Mouse (Mus musculus) cerebellum, adult 8-10 months (tissue): ENCODE data around the gene Gm28102.
"Not testable (repeated sequence)": the region's sequence is repeated elsewhere in the genome, so short reads cannot be mapped to it uniquely, and the experiment has no call there.

Experiments used
- DNase-seq: peaks from one replicate; pipeline ENCODE4 v3.0.0; 2022

The Gm28102 gene

GRCm38 (mm10) chrY:88053015-88053414, at the start of gene Gm28102:
TSS of gene Gm28102 (plus strand) at chrY:88053315.
- not testable (repeated sequence) for DNase-seq
